Mouse (Mus musculus): ENCODE results near the gene Pin4. TPM values are rescaled to one million over a fixed set of nuclear protein-coding genes. Genes with fewer than 3 reads are reported as not detected.
"Not testable (repeated sequence)": the region's sequence is repeated elsewhere in the genome, so short reads cannot be mapped to it uniquely, and the experiment has no call there.

The Pin4 gene
- polyA plus RNA-seq, 1 experiment from 2014 or later: 63.4 TPM

DNA sequence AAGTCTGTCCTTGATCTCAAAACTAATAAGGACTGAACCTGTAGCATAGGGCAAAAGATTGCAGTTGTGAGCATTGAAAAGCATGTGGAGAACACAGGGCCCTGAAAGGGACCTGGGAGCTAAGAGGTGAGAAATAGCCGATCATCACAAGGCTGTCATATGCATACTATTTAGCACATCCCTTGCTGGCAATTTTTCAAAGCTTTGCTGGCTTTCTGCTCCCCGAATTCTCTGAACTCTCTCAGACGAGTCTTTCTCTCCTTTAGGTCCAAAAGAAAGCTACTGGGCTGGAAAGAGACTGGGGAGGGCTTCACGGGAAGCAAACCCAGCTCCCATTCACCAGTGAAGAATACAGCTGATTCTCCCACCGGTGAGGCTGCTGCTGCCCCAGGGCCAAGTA, 36.9 kb upstream of the Pin4 start:
- no peaks in the 10 kb centered on the region for H3K36me3 ChIP-seq
- no peaks in the 10 kb centered on the region for H3K9me3 ChIP-seq (replicated peaks)
- no peak overlapping the region for H3K27ac ChIP-seq (replicated peaks)
- WGBS: 32% methylated on average over 5 of the region's 5 CpGs
- H3K9ac ChIP-seq: no peak overlapping the region
- H3K4me1 ChIP-seq: no peaks in the 10 kb centered on the region
- H3K4me3 ChIP-seq (replicated peaks): no peak overlapping the region
- H3K27me3 ChIP-seq: 0 out of 2 replicates have a peak, but pooled peaks cover 3% of the 10 kb centered on the region
- no peak for ATAC-seq (ENCODE audit: insufficient number of reproducible peaks, low FRiP score, low TSS enrichment, low read depth)
- no peak overlapping the region for H3K4me2 ChIP-seq (replicated peaks)

- 85% methylated on average over 8 of the region's 8 CpGs for WGBS
- peaks cover 6% of the 10 kb centered on the region; the same call in 1 of the 2 replicates for H3K27me3 ChIP-seq
Measured at GRCm38 (mm10) chrX:102085798-102086443, 33.3 kb upstream of the Pin4 start.

DNA sequence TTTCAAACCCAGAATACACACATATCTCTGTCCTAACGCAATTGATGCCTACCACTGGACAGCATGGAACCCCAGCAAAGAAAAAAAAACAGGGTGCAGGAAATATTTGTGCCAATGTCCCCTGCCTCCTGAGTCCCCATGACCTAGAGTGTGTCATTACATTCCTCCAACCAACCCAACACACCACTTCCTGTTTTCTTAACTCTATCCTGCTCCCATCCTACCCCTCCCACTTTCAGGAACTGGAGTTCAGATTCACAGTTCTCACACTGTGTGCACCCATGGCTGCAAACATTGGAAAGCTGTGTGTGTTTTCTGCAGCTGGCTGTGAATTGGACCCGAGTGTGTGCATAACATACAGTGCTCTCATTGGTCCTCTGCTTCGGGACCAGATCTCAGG, 28.6 kb upstream of the Pin4 start:
- Histone ChIP-seq H3K9me3 (replicated peaks) (no peaks in the 10 kb centered on the region), H3K4me3 (replicated peaks) (no peak overlapping the region), H3K9ac (no peak overlapping the region), H3K4me1 (no peaks in the 10 kb centered on the region), H3K27me3 (peaks cover 4% of the 10 kb centered on the region; the same call in 1 of the 2 replicates), H3K4me2 (replicated peaks) (no peak overlapping the region), H3K36me3 (no peaks in the 10 kb centered on the region), H3K27ac (replicated peaks) (no peak overlapping the region)
- ATAC-seq (ENCODE audit: insufficient number of reproducible peaks, low FRiP score, low TSS enrichment, low read depth): no peak
- WGBS: 57% methylated on average over 3 of the region's 3 CpGs

More at GRCm38 (mm10) chrX:102085798-102086443, 33.3 kb upstream of the Pin4 start:
- Histone ChIP-seq H3K4me3 (replicated peaks) (no peak overlapping the region), H3K4me2 (replicated peaks) (no peak overlapping the region), H3K9ac (no peak overlapping the region), H3K9me3 (replicated peaks) (no peaks in the 10 kb centered on the region), H3K4me1 (no peaks in the 10 kb centered on the region), H3K27ac (replicated peaks) (no peak overlapping the region), H3K36me3 (no peaks in the 10 kb centered on the region)
- no peak for ATAC-seq (ENCODE audit: insufficient number of reproducible peaks, low FRiP score, low TSS enrichment, low read depth)

DNA sequence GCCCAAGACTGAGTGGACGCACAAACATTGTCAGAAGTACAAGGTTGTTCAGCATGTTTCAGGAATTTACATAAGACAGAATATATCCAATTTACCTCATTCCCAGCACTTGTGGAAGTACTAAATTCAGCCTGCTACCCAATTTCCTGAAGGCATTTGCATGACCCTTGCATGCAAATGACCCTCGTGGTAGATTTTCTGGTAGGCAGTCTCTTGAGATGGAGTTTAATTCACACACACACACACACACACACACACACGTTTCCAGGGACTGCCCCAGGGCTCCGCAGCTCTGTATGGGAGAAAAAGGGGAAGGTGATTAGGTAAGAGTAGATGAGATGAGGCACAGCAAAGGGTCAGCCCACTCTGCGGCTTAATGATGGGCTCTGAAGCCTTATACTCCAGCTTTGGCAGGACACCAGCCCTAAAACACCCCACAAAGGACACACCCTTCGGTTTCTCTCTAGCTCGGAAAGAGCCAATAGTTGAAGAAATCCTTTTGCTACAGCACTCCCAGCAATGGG, 24.8 kb upstream of the Pin4 start:
- Histone ChIP-seq H3K27ac (replicated peaks) (no peak overlapping the region), H3K36me3 (no peaks in the 10 kb centered on the region), H3K9me3 (replicated peaks) (no peaks in the 10 kb centered on the region), H3K4me2 (replicated peaks) (no peak overlapping the region), H3K4me1 (no peaks in the 10 kb centered on the region), H3K9ac (no peak overlapping the region), H3K4me3 (replicated peaks) (no peak overlapping the region), H3K27me3 (peaks cover 4% of the 10 kb centered on the region; the same call in 1 of the 2 replicates)
- 68% methylated on average over 7 of the region's 7 CpGs for WGBS
- no peak for ATAC-seq (ENCODE audit: insufficient number of reproducible peaks, low FRiP score, low TSS enrichment, low read depth)

GRCm38 (mm10) chrX:102101886-102102285, 17.4 kb upstream of the Pin4 start:
- no peak overlapping the region for H3K4me2 ChIP-seq (replicated peaks)
- no peaks in the 10 kb centered on the region for H3K9me3 ChIP-seq (replicated peaks)
- H3K4me1 ChIP-seq: no peaks in the 10 kb centered on the region
- H3K9ac ChIP-seq: no peak overlapping the region
- no peaks in the 10 kb centered on the region for H3K36me3 ChIP-seq
- H3K27ac ChIP-seq (replicated peaks): no peak overlapping the region
- no peaks in the 10 kb centered on the region for H3K27me3 ChIP-seq
- no peak overlapping the region for H3K4me3 ChIP-seq (replicated peaks)
- WGBS: 50% methylated on average over 7 of the region's 7 CpGs
- ATAC-seq (ENCODE audit: insufficient number of reproducible peaks, low FRiP score, low TSS enrichment, low read depth): no peak

DNA sequence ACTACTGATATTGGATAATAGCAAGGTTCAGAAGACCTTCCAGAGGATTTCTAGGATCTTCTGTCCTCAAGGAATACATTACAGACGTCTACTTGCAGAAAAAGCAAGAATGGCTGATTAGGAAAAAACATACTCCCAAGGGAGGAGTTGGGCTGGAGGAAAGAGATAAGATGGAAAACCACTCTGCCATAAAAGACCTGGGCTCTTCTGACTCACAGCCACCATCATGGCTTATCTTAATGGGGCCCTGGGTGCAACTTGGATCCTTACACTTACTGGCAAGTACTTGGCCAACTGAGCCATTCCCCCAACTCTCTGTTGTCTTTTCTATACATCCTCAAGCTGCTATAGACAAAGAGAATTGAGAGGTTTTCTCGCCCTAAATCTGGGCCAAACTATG, 15.4 kb upstream of the Pin4 start:
- not testable (repeated sequence) for H3K9me3 ChIP-seq (replicated peaks); H3K27ac ChIP-seq (replicated peaks); ATAC-seq (ENCODE audit: insufficient number of reproducible peaks, low FRiP score, low TSS enrichment, low read depth); H3K36me3 ChIP-seq; H3K4me1 ChIP-seq; H3K4me2 ChIP-seq (replicated peaks); H3K4me3 ChIP-seq (replicated peaks); H3K9ac ChIP-seq; H3K27me3 ChIP-seq
- WGBS: 53% methylated on average over 2 of the region's 2 CpGs

DNA sequence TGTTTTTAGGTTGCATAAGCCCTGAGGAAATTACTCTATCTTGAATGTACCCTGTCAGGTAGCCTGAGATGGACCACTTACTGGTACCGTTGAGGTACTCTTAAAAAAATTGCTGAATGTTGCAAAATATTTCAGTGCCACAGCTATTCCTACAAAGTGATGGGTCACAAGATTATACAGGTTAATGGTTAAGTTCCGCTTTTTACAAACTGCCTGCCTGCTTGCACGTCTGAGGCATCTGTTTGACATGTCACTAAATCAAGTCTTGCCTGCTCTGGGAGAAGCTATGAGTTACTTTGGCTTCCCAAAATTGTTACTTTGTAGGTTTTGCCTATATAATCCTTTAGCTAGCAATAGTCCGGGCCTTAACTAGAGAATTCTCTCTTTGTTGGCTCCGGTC, 9.9 kb upstream of the Pin4 start:
- H3K4me1 ChIP-seq; H3K4me2 ChIP-seq (replicated peaks); H3K27ac ChIP-seq (replicated peaks); H3K4me3 ChIP-seq (replicated peaks); H3K9ac ChIP-seq; H3K9me3 ChIP-seq (replicated peaks); ATAC-seq (ENCODE audit: insufficient number of reproducible peaks, low FRiP score, low TSS enrichment, low read depth); H3K36me3 ChIP-seq; H3K27me3 ChIP-seq: not testable (repeated sequence)
- whole genome bisulfite sequencing: 80% methylated on average over 5 of the region's 5 CpGs

DNA sequence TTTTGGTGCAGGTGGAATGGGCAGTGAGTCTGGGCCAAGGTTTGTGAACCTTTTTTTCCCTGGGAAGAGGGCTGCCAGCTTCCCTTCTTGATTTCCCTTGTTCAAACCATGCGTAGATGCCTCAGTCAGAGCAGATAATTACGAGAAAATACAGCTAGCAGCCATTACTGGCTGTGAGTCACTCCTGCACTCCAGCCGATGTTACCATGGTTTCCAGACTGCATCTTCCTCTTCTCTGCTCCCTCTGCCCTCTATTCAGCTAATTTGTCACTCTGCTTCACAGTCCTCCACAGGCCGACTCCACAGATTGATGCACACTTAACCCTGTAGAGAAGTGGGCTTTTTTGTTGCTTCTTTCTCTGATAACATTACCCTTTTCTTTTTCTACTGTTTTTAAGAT, 3.6 kb upstream of the Pin4 start:
- no peaks in the 10 kb centered on the region for H3K9me3 ChIP-seq (replicated peaks)
- no peak overlapping the region for H3K4me3 ChIP-seq (replicated peaks)
- no peak overlapping the region for H3K27ac ChIP-seq (replicated peaks)
- H3K4me2 ChIP-seq (replicated peaks): no peak overlapping the region
- H3K4me1 ChIP-seq: 0 out of 2 replicates have a peak, but pooled peaks cover 3% of the 10 kb centered on the region
- H3K36me3 ChIP-seq: no peaks in the 10 kb centered on the region
- WGBS: 49% methylated on average over 4 of the region's 4 CpGs
- no peak for ATAC-seq (ENCODE audit: insufficient number of reproducible peaks, low FRiP score, low TSS enrichment, low read depth)
- H3K27me3 ChIP-seq: peaks cover 3% of the 10 kb centered on the region; the same call in 1 of the 2 replicates
- no peak overlapping the region for H3K9ac ChIP-seq

GRCm38 (mm10) chrX:102121321-102121720, 2.1 kb downstream of the Pin4 start:
- Histone ChIP-seq H3K4me2 (replicated peaks) (no peak overlapping the region), H3K9me3 (replicated peaks) (no peaks in the 10 kb centered on the region), H3K36me3 (no peaks in the 10 kb centered on the region), H3K27ac (replicated peaks) (no peak overlapping the region), H3K27me3 (no peaks in the 10 kb centered on the region), H3K4me1 (0 out of 2 replicates have a peak, but pooled peaks cover 3% of the 10 kb centered on the region), H3K4me3 (replicated peaks) (no peak overlapping the region), H3K9ac (no peak overlapping the region)
- no peak for ATAC-seq (ENCODE audit: insufficient number of reproducible peaks, low FRiP score, low TSS enrichment, low read depth)
- WGBS: 75% methylated on average over 2 of the region's 2 CpGs

GRCm38 (mm10) chrX:102141157-102141556, 21.9 kb downstream of the Pin4 start:
- 0 out of 2 replicates have a peak, but pooled peaks cover 9% of the 10 kb centered on the region for H3K36me3 ChIP-seq
- no peak for ATAC-seq (ENCODE audit: insufficient number of reproducible peaks, low FRiP score, low TSS enrichment, low read depth)
- no peaks in the 10 kb centered on the region for H3K9me3 ChIP-seq (replicated peaks)
- no peak overlapping the region for H3K4me2 ChIP-seq (replicated peaks)
- H3K27me3 ChIP-seq: no peaks in the 10 kb centered on the region
- H3K4me3 ChIP-seq (replicated peaks): no peak overlapping the region
- no peak overlapping the region for H3K9ac ChIP-seq
- WGBS: 75% methylated on average over 1 of the region's 1 CpGs
- H3K4me1 ChIP-seq: no peaks in the 10 kb centered on the region
- no peak overlapping the region for H3K27ac ChIP-seq (replicated peaks)

DNA sequence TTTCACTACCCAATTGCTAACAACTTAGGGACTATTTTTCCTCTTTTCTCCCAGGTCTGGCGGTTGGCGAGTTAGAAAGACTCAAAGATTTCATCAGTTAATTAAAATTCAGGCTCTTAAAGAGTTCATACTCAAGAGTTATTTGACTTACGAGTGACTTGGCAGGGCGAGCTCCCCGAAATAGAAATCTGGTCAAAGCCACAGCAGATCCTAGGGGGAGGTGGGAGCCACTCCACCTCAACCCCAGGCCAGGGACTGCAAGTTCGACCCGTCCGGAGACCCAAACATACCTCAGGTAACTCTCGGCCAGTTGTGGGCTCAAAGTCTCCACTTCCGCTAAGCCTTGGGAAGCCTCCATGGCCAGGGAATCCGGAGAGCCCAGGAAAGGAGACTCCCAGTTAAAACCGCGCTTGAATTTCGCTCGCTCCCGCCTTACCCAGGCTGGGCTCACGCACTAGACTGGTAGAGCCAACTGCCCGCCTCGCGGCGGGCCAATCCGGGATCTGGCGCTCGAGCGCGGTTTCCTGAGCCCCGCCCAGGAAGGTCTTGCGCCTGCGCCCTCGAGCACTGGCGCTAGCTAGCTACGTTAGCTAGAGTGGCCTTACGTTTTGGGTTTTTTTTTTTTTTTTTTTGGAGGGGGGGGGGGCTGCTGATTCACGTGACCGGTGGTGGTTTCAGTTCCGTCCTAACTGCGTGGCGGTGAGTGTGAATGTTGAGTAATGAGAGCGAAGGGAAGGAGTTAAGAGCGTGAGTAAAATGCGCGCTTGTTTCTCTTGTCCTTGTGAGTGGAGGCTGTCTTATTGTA, 37.6 kb downstream of the Pin4 start, which contains the start of gene Ercc6l:
Gene Ercc6l, minus strand, starts transcription at position 474 of the 805 bp plus-strand sequence.
- WGBS: 11% methylated on average over 42 of the region's 42 CpGs
- H3K4me1 ChIP-seq: no peaks in the 10 kb centered on the region
- no peaks in the 10 kb centered on the region for H3K27me3 ChIP-seq
- H3K4me3 ChIP-seq (replicated peaks): peak within 1 kb of the TSS; percentile 55
- H3K4me2 ChIP-seq (replicated peaks): peak within 1 kb of the TSS; percentile 43
- peak within 1 kb of the TSS; percentile 76 for H3K27ac ChIP-seq (replicated peaks)
- peak; percentile 97 for ATAC-seq (ENCODE audit: insufficient number of reproducible peaks, low FRiP score, low TSS enrichment, low read depth)
- peak within 1 kb of the TSS; percentile 26; the same call in 1 of the 2 replicates for H3K9ac ChIP-seq
- no peaks in the 10 kb centered on the region for H3K9me3 ChIP-seq (replicated peaks)
- H3K36me3 ChIP-seq: no peaks in the 10 kb centered on the region
